Mouse (Mus musculus) adrenal gland, adult 2 months (tissue): ENCODE results near the gene Clic4. TPM values are rescaled to one million over a fixed set of nuclear protein-coding genes. Genes with fewer than 3 reads are reported as not detected.

Experiments
- DNase-seq: peaks from one replicate; pipeline ENCODE4 v3.0.0; 2021
- polyA plus RNA-seq: library from polyadenylated mRNA; depleted of rRNA; stranded (reverse); fragments of >200 nt; gene quantifications from 2 replicates; pipeline ENCODE4 v1.2.3, GENCODE M21; 2012
- total RNA-seq, 2 experiments: library from RNA; stranded (reverse); gene quantifications; 2 replicates each; pipeline ENCODE4 v1.2.3; 2021

Clic4 gene
- total and polyA plus RNA-seq, 3 experiments: 42.7 to 120 (median 80.4) TPM

GRCm38 (mm10) chr4:135232563-135232962 lies 40.1 kb downstream of the Clic4 start:
- DNase-seq: no peak

GRCm38 (mm10) chr4:135231543-135231942 lies 41.1 kb downstream of the Clic4 start:
- no peak for DNase-seq

DNA sequence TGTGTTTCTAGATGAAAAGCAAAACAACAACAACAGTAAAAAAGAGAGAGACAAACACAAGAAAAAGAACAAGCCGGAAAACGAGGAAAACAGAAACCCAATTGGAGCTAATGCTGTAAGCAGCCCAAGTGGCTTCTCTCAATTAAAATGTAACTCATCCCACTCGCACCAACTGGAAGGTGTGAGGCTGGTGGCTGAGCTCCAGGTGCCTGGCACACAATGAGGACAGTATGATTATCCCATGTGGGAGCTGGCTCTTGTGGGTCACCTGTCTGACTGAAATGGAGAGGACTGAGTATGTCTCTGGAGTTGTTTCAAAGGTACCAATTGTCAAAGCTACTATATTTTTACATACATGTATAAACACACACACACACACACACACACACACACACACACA lies 41.5 kb downstream of the Clic4 start:
- DNase-seq: no peak

DNA sequence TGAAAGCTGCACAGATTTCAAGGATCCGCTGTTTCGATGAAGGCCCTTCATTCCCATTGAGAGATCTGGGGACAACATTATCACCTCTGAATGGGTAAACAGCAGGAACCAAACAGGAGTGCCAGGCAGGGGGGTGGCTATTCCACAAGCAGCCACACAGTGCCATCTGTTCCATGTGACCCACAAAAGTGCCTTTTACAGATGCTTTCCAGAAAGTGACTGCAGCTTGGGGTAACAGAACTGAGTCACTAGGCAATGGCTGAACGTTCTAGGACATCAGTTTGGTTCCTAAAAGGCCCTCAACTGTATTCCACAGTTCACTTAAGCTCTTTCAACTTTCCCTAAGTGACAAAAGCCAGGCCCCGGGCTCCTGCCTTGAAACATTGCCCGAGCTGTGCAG lies 42.0 kb downstream of the Clic4 start:
- no peak for DNase-seq

GRCm38 (mm10) chr4:135229871-135230270 lies 42.7 kb downstream of the Clic4 start:
- DNase-seq: no peak

DNA sequence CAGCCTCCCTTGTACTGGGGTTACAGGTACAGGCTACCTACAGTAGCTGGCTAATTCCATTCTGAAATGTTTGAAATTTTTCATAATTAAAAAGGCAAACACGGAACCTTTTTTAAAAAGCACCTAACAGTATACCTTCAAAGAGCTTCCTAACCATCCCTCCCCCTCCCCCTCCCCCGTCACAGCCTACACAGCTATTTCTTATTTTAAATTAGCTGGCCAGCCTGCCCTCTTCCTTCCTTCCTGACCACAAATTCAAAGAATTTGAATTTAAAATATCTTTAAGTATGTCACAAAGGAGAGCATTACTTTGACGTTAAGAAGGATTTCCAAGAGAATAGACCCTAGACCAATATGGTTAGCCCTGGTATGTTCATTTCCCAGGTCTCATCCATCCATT lies 44.5 kb downstream of the Clic4 start:
- DNase-seq: no peak

GRCm38 (mm10) chr4:135226008-135226667 lies 46.5 kb downstream of the Clic4 start:
- DNase-seq: no peak

DNA sequence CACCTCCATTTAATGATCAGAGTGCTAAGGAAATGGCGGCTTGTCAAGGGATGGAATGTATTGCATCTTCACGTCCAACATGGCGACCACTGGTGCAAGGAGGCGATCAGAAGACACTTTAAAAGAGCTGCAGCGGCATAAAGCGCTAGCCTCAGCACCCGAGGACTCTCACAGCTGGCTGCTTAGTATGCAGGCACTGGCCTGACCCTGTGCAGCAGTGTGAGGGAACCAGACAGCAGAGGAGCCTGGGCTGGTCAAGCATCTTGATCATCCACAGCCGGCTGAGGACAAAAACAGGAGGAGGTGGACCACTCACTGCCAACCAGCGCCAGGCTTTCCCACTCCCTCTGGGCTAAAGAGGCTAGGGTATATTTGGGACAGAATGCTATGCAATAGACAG lies 48.8 kb downstream of the Clic4 start:
- no peak for DNase-seq

DNA sequence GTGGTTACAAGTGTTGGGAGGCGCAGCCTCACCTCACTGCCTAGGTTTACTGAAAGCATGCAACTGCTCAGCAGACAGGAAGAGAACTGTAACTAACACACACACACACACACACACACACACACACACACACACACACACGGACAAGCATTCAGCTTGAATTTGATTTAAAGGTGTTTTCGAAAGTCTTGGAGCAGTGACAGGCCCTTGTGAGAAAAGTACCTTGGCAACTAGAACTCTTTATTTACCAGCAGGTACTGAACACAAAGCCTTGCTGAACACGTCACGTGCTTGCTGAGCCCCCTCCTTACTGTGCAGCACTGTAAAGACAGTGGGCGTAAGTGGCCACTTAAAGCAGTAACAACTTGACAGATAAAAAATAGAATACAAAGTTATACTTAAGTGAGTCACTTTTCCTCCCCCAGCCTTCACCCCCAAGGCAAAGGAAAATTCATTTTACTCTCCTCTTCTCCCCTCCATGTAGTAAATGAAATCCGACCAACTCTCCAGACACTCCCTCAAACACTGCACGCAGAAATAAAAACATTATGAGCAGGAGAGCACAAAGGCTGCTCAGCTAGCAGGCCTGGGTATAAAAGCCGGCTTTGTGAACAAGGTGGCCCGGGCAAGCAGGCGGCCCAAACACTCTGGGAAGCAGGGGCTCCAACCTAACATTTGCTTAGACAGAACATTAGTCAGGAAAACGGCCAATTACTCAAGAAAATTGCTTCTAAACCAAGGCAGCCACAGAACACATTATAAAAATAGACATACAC lies 50.8 kb downstream of the Clic4 start:
- no peak for DNase-seq

DNA sequence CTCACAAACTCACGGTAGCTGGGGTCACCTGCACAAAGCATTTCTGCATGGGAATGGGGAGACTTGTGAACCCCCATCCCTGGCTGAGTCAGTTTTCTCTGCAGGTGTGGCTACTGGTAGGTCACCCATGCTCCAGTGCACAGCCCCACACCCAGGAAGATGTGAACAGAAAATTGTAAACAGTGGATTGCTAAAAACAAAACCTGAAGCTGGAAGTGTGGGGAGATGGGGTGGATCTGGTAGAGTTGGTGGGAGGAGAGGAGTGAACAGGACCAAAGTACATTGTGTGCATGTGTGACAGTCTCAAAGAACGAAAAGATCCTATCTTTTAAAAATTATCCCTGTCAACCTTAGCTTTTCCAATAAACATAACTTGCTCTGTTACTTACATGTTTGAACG lies 52.0 kb downstream of the Clic4 start:
- no peak for DNase-seq

GRCm38 (mm10) chr4:135219652-135220051 lies 53.0 kb downstream of the Clic4 start:
- DNase-seq: peak; percentile 71

GRCm38 (mm10) chr4:135209846-135210245 lies 62.8 kb downstream of the Clic4 start:
- no peak for DNase-seq

DNA sequence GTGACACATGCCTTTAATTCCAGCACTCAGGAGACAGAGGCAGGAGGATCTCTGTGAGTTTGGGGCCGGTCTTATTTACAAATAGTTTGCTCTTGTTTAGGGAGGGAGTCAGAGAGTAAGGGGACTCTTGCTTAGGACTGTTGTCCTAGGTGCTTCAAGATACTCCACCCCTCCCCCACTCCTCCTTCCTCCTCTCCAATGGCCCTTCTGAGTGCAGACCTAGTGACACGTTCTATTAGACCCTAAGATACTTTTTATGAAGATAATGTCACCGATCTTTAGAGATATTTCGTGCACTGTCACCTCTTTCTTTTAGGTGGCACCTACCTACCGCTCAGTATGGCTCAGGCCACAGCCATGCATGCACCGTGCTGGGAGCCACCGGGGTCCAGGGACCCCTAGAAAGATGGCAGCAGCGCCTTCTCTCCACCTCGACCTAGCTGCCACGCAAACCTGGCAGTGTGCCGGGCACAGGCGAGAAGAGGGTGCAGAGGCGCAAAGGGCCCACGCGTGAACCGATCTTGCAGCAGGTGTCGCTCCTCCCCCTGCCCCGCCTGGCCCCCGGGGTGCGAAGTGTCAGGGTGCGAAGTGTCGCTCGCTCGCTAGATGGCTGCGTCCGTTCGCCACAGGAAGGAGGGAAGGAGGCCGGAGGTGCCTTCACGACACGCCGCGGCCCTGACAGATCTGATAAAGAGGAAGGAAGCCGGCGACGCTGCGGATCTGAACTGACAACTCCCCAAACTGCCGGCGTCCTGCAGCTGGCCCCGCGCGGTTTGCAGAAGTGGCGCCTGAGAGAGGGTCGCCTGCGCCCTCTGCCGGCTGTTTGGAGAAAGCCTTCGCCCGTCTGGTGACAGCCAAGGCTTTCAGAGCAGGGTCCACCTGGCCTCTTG lies 66.7 kb downstream of the Clic4 start:
- DNase-seq: peak; percentile 87

- no peak for DNase-seq
Measured at GRCm38 (mm10) chr4:135205254-135205653, 67.4 kb downstream of the Clic4 start.

DNA sequence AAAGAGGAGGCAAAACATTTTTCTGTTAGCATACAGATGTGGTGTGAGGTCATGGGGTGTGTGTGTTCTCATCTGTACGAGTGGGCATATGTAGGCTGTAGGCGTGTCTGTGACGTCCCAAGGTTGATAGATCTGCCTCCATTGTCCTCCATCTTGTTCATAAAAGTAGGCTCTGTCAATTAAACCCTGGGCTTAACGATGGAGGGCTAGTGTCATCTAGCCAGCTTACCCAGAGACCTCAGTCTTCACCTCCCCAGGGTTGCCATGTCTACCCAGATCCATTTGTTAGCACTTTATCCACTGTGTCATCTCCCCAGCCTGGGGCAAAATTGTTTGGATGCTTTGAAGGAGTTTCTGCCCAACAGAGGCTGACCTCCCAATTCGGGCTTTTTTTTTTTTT lies 67.9 kb downstream of the Clic4 start:
- no peak for DNase-seq

GRCm38 (mm10) chr4:135203806-135204560 lies 68.6 kb downstream of the Clic4 start:
- DNase-seq: peak; percentile 48

DNA sequence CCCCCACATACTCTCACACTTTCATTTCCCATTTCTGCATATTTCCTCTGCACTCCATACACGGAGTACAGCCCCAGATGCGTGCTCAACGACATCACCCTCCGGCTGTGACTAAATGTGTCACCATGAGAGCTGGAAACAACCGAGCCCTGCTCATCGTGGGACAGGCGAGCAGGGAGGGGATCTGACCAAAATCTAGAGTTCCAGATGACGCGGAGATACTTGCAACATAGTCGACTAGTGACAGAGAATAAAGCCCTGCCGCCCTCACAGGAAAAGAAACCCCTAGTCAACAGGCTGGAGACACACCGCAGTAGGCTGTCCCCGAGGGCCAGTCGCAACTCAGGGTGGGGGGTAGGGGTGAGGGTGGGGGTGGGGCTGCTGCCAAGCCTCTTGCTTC lies 69.3 kb downstream of the Clic4 start:
- peak; percentile 57 for DNase-seq

DNA sequence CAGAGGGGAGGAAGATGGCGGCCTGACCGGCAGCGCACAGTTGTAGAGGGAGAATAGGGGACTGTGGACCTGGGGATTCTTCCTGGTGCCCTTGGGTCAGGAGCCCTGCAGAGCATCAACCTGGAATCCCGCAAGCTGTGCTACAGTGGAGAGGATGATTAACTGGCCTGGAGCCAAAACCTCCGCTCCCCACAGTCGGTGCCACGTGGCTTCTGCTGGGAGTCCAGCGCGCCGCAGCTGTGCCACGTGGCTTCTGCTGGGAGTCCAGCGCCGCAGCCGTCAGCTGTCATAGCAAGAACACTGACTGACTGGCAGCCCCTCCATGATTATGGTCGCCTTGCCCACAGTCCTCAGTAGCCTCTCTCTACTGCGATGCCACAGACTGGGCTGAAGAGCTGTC lies 70.8 kb downstream of the Clic4 start:
- DNase-seq: no peak

DNA sequence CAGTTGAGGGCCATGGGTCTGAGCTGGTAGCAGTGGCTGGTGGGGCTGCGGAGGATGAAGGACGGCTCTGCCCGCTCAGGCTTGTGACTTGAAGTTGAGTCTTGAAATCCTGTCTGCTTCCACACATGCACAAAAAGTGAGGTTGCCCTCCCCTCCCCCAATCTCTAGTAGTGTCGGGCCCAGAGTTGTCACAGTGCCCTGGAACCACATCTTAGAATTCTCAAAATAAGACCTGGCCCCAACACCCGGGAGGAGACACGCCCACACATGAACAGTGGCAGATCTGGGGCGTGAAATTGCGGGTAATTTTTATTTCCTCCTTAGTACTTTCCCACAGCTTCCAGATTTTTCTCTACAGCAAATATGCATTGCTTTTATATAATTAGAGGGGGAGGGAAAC lies 74.8 kb downstream of the Clic4 start:
- no peak for DNase-seq

- peak; percentile 19 for DNase-seq
Measured at GRCm38 (mm10) chr4:135192841-135193240, 79.8 kb downstream of the Clic4 start.

DNA sequence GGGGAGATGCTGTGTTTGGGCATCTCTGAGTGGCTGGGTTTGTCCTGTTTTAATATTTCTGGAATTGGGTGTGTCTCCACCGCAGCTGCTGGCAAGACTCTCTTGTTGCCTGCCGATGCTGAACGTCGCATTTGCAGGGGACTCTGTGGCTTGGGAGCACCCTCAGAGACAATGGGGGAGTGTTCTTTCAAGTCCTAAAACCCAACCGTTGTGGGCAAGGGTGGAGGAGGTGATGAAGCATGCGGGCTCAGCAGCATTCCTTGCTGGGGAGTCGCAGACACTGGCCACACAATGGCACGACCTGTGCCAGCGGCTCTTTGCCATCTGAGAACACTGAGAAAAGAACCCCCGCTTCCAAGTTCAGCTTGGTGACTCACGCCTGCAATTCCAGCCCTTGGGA lies 81.0 kb downstream of the Clic4 start:
- DNase-seq: no peak

- no peak for DNase-seq
Measured at GRCm38 (mm10) chr4:135191185-135191584, 81.4 kb downstream of the Clic4 start.
